Mouse (Mus musculus) layer of hippocampus, adult 2 months (tissue): ENCODE results near the gene Mdga1. TPM values are rescaled to one million over a fixed set of nuclear protein-coding genes. Genes with fewer than 3 reads are reported as not detected.
A peak's percentile ranks its signal among the peaks of the same experiment; 100 is the strongest.

Experiments used
- DNase-seq, 2 experiments: peaks; one replicate each; pipeline ENCODE4 v3.0.0; 2022; ENCODE audit warnings: low spot score in 2 of 2
- H3K27ac ChIP-seq: fragments of 200-600 bp; 2 replicates; pipeline ENCODE4 v1.8.1; 2022
- H3K4me3 ChIP-seq: fragments of 200-600 bp; 2 replicates; pipeline ENCODE4 v1.8.1; 2022; ENCODE audit warnings: mild to moderate bottlenecking
- CTCF ChIP-seq: fragments of 200-600 bp; conservative IDR thresholded peaks from 2 replicates; pipeline ENCODE4 v1.8.1; 2022; ENCODE audit warnings: antibody characterized with exemption, mild to moderate bottlenecking, moderate library complexity
- total RNA-seq, 2 experiments: library from RNA; stranded (reverse); gene quantifications; 2 replicates each; pipeline ENCODE4 v1.2.3; 2021

Mdga1 gene
- total RNA-seq, 2 experiments from 2014 or later = 70.1 to 73.8 TPM

DNA sequence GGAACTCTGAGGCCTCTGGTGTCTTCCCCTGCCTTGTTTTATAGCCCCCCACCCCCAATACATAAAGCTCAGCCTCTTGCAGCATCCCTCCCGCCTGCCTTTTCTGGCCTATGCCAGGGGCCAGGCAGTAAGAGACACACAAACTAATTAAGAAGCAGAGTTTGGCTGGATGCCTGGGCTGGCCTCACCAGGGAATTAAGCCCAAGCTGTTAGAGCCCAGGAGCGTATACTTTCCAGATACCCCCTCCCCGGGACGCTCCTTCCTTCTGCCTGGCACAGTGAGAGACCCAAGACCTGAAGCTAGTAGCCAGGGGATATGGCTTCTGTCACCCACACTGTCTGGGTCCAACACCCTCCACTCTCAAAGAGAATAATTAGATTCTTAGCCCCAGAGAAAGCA is 83.8 kb downstream of the Mdga1 start:
- no peak for TF ChIP-seq CTCF
- Histone ChIP-seq H3K4me3 (peak overlapping the region; percentile 64), H3K27ac (peak overlapping the region; percentile 85)
- DNase-seq = peak in 1 of 2 experiments; percentile 34

DNA sequence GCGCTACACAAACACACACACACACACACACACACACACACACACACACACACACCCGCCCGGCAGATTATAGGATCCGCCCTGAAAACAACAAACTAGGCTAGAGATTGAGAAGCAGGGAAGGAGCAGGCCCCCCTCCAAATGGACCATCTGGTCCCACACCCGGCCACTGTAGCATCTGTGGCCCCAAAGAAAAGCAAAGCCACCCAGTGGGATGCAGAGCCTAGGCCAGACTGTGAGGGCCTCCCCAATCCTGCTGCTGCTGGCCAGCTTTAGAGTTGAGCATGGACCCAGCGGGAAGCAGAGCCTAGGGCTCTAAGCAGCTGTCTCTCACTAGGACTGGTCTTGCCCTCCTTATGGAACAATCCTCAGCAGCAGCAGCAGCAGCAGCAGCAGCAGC is 85.3 kb downstream of the Mdga1 start:
- DNase-seq = no peak
- peak overlapping the region; percentile 85; the same call in 1 of the 2 replicates for H3K27ac ChIP-seq
- peak overlapping the region; percentile 64 for H3K4me3 ChIP-seq
- TF ChIP-seq CTCF = no peak

DNA sequence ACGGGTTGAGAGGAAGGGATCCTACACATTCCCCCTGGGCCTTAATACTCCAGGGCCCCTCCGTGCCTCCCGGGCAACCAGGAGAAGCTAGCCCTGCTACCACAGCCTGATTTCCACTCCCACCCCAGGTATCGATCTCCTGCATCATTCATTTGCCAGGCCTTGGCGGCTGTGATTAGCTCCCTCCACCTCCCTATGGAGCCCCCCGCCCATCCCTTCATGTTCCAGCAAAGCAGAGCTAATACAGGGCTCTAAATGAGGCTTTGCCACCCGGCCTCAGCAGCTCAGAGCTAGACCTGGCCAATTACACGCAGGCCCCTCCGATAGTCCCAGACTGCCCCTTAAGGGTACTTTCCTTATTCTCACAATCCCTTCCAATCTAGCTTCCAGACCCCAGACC is 86.5 kb downstream of the Mdga1 start:
- no peak for DNase-seq

DNA sequence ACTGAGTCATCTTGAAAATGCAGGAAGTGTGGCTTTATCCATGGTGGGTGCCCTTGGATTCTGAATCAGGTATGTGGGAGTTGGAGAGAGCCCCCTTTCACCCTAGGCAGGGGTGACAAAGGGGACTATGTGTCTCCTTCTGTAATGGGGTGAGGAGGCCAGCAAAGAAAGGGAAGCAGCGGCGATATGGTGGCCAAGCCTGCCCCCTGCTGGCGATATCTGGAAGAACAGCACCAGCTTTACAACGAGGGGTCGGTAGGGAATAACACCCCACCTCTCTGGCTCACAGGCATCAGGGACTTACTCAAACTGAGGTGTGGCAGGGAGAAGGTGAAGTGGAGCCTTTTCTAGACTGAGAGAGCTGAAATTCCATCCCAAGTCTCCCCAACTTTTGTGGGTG is 87.0 kb downstream of the Mdga1 start:
- peak in 1 of 2 experiments; percentile 79 for DNase-seq
- Histone ChIP-seq H3K4me3 (no peak overlapping the region; the same call in 1 of the 2 replicates), H3K27ac (no peak overlapping the region)
- TF ChIP-seq CTCF = peak; percentile 95

More for the DNA sequence above, 86.5 kb downstream of the Mdga1 start:
- H3K4me3 ChIP-seq = peak overlapping the region; percentile 32; the same call in 1 of the 2 replicates
- no peak for TF ChIP-seq CTCF
- H3K27ac ChIP-seq = no peak overlapping the region

DNA sequence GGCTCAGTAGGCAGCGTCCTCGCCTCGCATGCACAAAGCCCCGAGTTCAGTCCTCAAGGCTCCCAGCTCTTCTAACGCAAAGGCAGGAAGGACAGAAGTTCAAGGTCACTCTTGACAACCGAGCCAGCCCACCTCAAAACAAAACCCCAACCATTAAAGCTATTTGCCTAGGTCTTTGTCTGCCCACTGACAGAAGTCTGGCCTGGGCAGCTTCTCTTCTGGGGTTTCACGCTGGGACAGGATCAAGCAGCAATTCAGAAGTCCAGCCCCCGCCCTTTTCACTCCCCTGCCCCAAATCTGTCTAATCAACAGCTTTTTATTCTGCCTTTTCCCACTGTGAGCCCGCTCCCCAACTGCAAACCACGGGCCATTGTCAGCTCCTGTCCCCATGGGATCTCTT is 89.6 kb downstream of the Mdga1 start:
- H3K4me3 ChIP-seq = no peak overlapping the region
- TF ChIP-seq CTCF = no peak
- no peak overlapping the region for H3K27ac ChIP-seq
- no peak for DNase-seq

DNA sequence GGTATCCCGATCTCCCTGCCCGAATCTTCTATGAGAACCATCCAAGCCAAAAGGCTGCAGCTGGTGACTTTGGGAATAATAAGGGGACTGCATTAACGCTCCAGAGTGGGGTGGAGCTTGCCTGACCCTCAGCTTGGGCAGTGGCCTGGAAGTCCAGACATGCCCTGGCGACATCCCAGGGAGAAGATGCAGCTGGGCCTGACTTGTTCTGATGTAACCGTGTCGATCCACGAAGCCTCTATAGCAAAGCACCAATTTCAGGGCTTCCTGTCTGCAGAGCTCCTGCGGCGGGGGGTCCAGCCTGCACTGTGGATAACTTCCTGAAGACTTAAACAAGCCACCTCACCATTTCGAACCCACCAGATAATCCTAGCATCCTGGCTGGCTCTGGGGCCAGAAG is 90.9 kb downstream of the Mdga1 start:
- TF ChIP-seq CTCF = no peak
- DNase-seq = no peak
- no peak overlapping the region for H3K27ac ChIP-seq

DNA sequence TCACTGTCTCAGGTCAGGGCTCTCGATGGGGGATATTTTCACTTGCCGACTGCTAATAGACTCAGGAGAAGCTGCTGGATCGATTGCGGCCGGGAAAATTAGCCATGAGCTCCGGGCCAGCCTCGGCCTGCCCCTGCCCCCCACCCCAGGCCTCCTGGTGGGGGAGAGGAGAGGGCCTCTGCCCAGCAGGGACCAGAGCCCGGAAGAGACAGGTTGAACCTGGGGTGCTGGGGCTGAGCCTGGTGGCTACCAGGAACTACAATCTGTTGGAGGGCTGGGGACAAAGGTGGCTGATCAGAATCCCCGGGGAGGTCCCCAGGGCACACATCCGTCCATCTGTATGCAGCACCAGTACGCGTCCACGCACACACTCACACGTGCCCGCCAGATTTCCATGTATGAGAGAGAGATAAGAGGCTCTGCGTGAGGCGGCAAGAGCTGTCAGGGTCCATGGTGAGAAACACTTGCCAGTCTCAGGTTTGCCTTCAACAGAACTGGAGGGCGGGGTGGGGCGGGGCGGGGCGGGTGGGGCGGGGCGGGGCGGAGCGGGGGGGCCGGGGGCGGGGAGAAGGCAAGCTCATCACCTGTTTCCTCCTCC is 95.7 kb downstream of the Mdga1 start:
- peak overlapping the region; percentile 36 for H3K4me3 ChIP-seq

More for the DNA sequence above, 90.9 kb downstream of the Mdga1 start:
- H3K4me3 ChIP-seq = no peak overlapping the region

DNA sequence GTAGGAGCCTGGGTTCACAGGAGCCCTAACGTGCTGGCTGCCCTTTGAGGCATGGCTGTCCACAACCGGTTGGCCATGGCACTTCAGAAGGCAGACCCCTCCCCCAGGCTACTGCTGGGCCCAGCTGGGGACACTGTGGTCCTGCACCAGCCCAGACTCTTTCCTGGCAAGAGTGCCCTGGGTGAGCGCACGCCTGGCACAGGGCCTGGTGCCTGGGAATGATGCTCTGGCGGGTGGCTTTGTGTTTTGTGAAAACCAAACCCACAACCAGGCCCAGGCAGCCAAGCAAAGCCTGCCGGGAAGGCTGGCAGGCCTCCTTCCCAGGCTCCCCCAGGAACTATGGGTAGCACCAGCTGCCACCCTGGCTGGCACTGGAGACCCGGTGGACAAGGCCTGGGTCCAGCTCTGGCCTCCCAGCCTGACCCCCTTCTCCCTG is 96.3 kb downstream of the Mdga1 start:
- peak; percentile 90 to 91 for DNase-seq
- Histone ChIP-seq H3K4me3 (peak overlapping the region; percentile 36; the same call in 1 of the 2 replicates), H3K27ac (peak overlapping the region; percentile 89)
- TF ChIP-seq CTCF = no peak

More for the DNA sequence above, 95.7 kb downstream of the Mdga1 start:
- TF ChIP-seq CTCF = no peak
- no peak for DNase-seq
- peak overlapping the region; percentile 89 for H3K27ac ChIP-seq

DNA sequence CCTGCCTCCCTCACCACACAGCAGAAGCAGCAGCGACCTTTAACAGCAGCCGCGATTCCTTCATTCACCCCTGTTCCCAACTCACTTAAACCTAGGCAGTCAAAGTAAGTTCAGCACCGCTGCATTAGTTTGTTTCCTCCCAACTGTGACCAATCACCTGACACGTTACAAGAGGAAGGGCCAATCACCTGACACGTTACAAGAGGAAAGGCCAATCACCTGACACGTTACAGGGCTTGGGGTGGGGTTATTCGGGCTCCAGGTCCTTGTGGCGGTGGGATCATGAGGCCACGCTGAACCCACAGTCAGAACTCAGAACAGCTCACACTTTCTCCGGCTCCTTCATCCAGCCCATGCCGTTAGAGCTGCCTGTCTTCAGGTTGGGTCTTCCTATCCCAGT is 99.6 kb downstream of the Mdga1 start:
- Histone ChIP-seq H3K4me3 (no peak overlapping the region), H3K27ac (no peak overlapping the region)
- no peak for DNase-seq
- TF ChIP-seq CTCF = no peak

DNA sequence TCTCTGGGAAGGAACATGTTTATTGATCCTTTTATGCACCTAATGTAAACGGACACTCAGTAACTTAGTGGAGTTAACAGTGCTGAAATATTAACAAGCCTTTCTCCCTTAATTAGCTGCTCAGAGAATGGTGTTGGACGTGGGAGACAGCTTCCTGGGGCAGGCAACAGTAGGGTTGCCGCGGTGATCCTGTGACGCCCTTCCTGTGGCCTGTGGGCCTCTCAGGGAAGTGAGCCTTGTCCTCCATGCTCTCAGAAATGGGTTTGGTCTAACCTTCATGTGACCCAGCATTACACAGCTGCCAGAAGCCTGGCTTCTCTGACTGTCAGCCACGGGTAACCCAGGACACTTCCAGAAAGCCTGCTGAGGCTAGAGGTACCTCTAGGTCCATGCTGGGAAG is 104.0 kb downstream of the Mdga1 start:
- no peak overlapping the region for H3K27ac ChIP-seq
- TF ChIP-seq CTCF = no peak
- DNase-seq = no peak
- H3K4me3 ChIP-seq = no peak overlapping the region

DNA sequence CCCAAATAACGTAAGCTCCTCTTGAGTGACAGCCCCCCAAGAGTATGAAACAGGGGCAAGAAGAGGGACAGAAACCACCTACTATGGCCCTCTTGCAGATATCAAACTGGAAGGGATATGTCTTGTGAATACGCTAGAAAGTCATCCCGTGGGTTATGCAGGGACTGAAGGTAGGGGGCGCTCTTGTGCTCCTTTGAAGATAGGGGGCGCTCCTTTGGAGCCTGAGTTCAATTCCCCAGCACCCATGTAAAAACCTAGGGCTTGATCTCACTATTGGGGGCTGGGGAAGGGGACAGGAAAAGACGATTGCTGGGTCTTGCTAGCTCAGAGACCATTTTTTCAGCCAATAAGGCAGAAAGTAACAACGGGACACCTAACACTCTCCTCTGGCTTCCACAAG is 105.4 kb downstream of the Mdga1 start:
- no peak overlapping the region for H3K27ac ChIP-seq

DNA sequence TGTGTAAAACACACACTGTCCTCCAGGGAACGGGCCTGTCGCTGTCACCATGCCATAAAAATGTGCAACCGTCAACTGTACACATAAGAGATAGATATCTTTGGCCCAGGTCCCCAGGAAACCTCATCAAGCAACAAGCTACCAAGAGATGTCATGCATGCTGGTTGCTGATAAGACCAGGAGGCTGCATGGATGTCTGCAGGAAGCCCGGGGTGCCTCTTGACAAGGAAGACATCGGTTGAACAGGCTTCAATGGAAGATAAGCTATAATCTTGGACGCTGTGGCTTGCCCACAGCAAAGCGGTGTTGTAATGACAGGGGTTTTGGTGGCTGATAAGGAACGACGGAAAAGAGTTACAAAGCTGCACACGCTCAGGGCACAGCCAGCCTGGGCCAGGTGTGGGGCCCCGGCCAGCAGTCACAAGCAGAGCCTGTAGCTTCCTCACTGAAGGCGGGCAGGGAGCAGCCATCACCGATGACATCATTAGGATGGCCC is 110.1 kb downstream of the Mdga1 start:
- no peak overlapping the region for H3K27ac ChIP-seq
- H3K4me3 ChIP-seq = no peak overlapping the region
- DNase-seq = no peak
- TF ChIP-seq CTCF = no peak

More for the DNA sequence above, 105.4 kb downstream of the Mdga1 start:
- peak; percentile 66 for TF ChIP-seq CTCF
- H3K4me3 ChIP-seq = no peak overlapping the region
- DNase-seq = no peak

DNA sequence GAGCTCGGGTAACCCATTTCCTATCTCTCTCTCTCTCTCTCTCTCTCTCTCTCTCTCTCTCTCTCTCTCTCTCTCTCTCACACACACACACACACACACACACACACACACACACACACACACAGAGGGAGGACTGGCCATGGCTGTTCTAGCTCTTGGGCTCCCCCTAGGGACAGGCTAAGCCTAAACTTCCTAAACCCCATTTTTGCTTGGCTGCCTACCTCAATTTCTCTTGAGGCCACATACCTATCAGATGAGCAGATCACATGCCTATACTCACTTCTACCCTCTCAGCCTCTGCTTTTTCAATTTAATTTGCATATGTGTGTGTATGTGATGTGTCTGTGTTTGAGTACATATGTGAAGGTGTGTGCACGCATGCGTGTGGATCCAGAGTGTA is 111.1 kb downstream of the Mdga1 start:
- H3K4me3 ChIP-seq = no peak overlapping the region
- TF ChIP-seq CTCF = peak; percentile 67
- no peak overlapping the region for H3K27ac ChIP-seq
- peak in 1 of 2 experiments; percentile 54 for DNase-seq

DNA sequence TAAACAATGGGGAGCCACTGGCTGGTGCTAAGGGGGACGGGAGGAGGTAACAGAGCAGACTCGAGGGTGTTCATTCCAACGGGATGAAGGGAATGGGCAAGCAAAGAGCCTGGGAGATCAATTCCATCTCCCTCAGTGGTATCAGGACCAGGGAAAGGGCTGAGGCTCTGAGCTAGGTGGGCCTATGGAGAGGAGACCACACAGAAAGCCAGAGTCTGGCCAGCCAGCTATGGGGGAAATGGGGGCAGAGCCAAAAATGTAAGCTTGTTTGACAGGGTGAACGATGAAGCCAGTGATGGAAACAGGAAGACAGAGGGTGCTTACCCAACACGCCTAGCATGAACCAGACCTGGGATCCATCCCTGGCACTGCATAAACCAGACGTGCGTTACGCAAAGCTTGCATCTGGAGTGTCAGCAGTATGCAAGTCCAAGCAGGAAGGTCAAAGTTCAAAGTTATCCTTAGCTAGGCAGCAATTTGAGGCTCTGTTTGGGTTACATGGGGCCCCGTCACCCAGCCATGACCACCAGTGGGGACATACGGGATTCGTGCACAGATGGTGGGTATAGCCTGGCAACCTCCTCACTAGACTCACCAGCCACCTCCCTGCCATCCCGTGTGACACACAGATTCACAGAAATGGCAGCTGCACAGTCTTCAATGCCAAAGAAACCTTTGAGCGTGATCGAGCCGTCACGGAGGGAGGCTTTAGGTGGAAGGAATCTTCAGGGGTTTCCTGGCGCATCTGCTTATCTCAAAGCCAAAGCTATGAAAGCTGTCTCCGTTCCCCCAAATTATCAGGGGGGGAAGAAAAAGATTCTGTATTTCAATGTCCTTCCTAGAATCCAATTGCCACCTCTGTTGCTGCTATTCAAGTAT is 113.9 kb downstream of the Mdga1 start:
- no peak for TF ChIP-seq CTCF
- H3K27ac ChIP-seq = no peak overlapping the region
- no peak for DNase-seq
- H3K4me3 ChIP-seq = no peak overlapping the region
